Mouse (Mus musculus): Measurements from ENCODE around the gene Zfp189.
"Not testable (repeated sequence)": the region's sequence is repeated elsewhere in the genome, so short reads cannot be mapped to it uniquely, and the experiment has no call there.

Zfp189 gene

DNA sequence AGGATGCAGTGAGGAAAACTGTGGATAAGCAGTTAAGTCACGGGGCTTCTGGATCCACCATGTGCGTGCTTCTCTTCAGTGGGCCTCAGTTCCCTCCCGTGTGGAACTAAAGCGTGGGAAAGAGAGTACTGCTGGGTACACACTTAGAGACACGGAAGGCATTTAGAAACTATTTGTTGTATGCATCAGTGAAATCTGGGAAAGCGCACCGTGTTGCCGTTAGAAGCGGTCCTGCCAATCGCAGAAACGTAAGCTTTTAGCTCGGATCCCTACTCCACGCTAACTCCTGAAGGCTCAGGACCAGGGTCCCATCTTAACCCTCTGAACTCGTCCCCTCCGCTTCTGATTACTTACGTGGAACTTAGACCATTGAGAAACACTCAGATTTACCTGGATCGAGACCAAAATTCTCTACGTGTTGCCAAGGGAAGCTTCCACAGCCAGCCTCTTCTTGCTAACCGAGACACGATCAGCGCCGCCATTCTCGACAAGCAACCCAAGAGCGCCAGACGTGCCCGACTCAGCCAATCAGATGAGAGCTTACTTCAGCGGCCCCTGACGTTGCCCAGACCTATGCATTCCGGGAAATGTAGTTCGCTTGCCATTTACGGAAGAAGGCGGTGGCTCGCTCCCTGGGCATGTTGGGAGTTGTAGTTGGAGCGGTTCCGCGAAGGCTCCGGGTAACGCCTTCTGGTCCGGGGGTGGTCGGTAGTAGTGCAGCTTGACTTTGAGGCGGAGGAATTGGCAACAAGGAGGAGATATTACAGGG lies at the start of gene Zfp189, which contains the start of gene Mrpl50:
Zfp189 (plus strand) TSS at position 605 of the 769 bp plus-strand sequence.
Mrpl50 (minus strand) TSS at position 522 of the 769 bp plus-strand sequence.
- peak; percentile 96 for DNase-seq (ENCODE audit: low spot score)

- peak; percentile 76 for DNase-seq (ENCODE audit: low spot score)
Observed at GRCm38 (mm10) chr4:49473435-49474100, 47.4 kb upstream of the Zfp189 start, which contains the start of gene Acnat1. TSS of gene Acnat1 (minus strand) at chr4:49473912.

DNA sequence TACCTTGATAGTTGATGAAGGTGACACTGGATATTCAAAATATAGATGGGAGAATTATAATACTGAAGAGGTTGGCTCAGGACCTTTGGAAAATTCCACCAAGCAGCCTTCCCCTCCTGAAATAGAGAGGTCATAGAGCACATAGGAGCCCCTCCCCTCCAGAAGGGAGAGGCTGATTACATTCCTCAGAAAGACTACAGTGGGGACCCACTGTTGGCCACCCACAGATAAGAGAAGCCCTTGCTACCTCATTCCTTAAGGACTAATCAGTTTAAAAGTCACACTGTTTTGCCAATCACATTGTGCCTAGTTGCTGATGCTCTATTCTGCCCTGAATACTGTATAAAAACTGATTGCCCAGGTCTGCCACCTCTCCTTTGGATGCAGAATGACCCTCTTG lies 46.4 kb upstream of the Zfp189 start:
- DNase-seq (ENCODE audit: low spot score), result no peak

GRCm38 (mm10) chr4:49478118-49478877 lies 42.7 kb upstream of the Zfp189 start:
- DNase-seq (ENCODE audit: low spot score), result peak; percentile 29

GRCm38 (mm10) chr4:49479035-49479434 lies 41.9 kb upstream of the Zfp189 start:
- not testable (repeated sequence) for DNase-seq (ENCODE audit: low spot score)

GRCm38 (mm10) chr4:49480104-49480760 lies 40.7 kb upstream of the Zfp189 start:
- peak; percentile 70 for DNase-seq (ENCODE audit: low spot score)

DNA sequence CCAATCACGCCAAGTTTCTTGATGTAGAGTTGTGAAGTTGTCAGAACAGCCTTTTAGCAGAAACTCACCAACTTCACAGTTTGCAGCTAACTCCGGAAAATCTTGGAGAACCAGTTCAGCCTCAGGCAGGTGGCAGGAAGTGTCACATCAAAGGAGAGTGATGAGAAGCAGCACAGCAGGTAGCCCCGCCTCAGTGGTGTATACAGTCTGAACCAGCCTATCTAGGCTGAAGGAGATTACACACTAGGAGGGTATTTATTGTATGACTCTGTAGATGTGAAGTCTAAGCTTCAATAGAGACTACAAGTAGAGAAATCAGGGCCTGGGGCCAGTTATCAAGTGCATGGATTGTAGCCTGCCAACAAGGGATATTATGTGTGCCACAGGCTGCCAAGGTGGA lies 40.1 kb upstream of the Zfp189 start:
- DNase-seq (ENCODE audit: low spot score), result peak; percentile 32

- peak; percentile 57 for DNase-seq (ENCODE audit: low spot score)
Observed at GRCm38 (mm10) chr4:49485442-49485841, 35.5 kb upstream of the Zfp189 start.

DNA sequence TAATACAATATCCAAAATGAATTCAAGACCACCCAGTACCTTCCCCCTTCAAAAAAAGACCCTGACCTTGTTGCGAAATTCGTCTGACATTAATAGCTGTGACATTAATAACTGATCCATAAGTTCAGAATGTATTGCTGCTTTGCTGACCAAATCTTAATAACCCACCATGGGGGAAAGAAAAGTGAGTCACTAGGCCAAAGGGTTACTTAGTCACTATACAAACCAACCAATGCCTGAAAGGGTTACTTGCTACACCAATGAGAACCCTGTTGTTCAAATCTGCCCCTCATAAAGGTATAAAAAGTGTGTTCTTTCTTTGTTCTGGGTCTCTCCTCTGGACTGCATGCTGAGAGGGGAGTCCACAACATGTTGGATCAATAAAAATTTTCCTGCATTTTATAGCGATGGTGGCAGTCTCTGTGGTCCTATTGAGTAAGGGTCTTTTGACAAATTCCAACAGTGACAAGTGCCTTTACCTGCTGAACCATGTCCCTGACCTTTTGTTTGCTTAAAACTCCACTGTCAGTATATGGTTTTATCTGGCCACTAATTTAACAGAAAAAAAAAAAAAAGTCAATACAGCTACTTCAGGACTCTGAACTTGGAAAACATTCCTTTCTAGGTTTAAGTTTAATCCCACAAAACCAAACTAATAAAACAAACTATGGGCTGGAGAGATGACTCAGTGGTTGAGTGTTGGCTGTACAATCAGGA lies 34.9 kb upstream of the Zfp189 start:
- peak; percentile 50 for DNase-seq (ENCODE audit: low spot score)

DNA sequence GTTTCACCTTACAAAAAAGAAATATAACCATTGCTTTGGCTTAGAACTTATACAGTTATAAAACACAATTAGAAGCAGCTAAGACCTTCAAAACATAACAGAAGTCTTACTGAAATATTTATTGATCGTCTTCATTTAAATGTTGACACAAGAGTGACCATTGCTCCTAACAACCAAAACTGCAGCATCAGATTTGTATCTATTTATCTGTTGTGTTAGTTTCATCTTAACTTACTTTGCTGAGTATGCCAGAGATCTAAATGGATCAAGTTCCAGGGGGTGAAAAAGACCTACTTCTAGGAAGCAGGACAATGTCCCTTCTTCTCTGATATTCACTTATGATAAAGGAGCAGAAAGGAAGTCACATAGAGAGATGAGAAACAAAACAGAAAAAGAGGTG lies 17.4 kb upstream of the Zfp189 start:
- no peak for DNase-seq (ENCODE audit: low spot score)

DNA sequence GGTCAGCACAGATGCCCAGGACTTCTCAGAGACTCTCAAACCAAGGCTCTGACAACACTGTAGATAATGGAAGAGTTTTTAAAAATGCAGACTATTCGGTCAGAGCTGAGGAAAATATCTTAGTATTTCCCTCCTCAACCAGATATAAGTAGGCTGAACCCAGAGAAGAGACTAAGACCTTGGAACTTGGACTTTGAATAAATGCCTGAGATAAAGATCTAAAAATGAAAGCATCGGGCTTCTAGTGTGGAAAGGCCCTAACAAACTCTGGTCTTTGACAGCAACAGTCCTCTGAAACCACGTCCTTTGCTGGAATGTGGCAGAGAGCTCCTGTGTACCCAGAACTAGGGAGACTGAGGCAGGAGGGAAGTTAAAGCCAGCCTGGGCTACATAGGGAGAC lies 14.6 kb upstream of the Zfp189 start, which contains the start of gene Baat:
Baat (minus strand) TSS at position 172 of the 400 bp plus-strand sequence.
- DNase-seq (ENCODE audit: low spot score), result no peak

DNA sequence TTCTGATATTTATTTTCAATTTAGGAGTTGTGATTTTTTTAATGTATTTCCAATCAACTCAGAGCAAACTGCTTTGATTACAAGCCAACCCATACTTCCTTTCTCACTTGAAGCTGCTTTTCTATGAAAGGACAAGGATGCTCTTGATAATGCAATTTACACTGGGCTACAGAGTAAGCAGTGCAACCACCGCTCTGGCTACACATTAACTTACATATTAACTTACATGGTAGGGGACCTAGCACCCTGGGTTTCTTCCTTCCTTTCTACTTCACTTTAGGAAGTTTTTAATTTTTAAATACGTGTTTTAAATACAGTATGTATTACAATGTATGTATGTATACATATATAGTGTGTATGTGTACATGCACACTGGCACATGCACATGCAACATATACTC lies 11.8 kb upstream of the Zfp189 start:
- no peak for DNase-seq (ENCODE audit: low spot score)

DNA sequence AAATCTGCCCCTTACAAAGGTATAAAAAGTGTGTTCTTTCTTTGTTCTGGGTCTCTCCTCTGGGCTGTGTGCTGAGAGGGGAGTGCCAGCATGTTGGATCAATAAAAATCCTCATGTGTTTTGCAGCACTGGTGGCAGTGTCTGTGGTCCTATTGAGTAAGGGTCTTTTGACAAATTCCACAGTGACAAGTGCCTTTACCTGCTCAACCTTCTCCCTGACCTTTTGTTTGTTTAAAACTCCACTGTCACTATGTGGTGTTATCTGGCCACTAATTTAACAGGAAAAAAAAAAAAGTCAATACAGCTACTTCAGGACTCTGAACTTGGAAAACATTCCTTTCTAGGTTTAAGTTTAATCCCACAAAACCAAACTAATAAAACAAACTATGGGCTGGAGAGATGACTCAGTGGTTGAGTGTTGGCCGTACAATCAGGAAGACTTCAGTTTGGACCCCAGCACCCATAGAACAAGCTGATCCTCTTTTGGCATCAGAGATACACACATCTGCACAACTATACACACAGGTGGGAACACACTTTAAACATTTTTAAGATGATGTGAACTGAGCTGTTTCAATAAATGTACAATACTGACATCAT lies 10.6 kb upstream of the Zfp189 start:
- DNase-seq (ENCODE audit: low spot score), result peak; percentile 33

GRCm38 (mm10) chr4:49512636-49513035 lies 8.3 kb upstream of the Zfp189 start:
- no peak for DNase-seq (ENCODE audit: low spot score)

DNA sequence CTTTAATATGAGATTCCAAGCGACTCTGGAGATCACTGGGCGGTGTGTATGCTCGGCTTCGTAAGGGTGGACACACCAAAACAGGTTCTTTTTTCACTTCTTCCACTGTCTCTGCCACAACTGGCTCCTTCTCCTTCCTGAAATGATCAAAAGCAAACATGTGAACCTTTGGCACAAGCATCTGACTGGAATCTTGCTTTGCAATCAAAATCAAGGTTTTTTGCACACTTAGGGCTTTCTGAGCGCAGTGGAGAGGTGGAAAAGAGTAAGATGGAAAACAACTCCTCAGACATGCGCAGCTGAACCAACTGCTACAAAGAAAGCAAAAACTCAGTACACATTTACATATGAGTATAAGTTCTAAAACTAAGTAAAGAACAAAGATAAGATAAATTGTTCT lies 6.5 kb upstream of the Zfp189 start:
- no peak for DNase-seq (ENCODE audit: low spot score)

- no peak for DNase-seq (ENCODE audit: low spot score)
Observed at GRCm38 (mm10) chr4:49519476-49519875, 1.5 kb upstream of the Zfp189 start.

DNA sequence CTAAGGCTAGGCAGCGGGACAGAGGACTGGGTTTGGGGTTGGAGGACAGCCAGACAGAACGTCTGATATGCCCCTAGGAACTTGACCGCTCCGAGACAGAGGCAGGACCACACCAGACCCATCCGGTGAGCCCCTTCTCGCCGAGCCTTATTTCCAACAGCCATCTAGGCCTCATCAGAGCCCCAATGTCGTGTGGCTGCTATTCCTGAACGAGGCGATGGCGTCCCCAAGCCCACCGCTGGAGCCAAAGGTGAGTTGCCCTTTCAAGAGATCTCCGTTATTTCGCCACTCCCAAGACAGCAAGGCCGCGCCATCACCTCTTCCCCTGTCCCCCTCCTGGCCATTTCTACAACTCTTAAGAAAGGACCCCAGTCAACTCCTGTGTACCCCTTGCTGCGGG lies 370 bp downstream of the Zfp189 start:
- DNase-seq (ENCODE audit: low spot score), result no peak

DNA sequence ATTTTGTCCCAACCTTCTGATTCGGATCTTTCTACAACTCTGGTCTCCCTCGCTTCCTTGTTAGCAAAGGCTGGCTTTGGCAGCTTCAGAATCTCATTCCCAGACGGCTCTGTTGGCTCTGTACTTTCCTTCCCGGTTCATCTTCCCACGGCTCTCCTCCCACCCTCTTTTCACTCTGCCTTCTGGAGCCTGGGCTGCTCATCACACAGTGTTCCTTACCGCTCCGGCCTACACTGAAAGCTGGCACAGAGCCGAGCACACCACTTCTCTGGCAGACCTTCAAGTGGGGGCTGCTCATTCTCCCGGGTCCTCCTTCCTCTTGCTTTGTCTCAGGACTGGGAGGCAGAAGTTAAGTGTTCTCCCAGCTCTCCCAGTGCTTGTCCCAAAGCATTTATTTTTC lies 1.6 kb downstream of the Zfp189 start:
- no peak for DNase-seq (ENCODE audit: low spot score)

DNA sequence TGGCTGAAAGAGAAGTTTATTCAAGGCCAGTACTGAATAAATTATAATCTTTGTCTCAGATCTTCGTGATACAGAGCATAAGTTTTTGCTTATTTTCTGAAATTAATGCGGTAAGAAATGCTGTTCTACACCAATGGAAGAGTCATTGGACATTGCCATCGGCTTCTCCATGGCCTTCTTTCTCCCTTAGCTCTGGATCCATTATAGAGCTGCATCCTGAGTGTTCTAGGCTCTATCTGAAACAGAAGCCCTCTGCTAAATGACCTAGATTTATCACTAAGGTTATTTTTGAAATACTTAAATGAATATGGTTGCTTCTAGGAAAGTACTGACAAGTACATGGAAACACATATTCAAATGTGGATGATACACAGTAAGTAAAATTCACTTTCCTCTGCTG lies 14.1 kb downstream of the Zfp189 start:
- no peak for DNase-seq (ENCODE audit: low spot score)

DNA sequence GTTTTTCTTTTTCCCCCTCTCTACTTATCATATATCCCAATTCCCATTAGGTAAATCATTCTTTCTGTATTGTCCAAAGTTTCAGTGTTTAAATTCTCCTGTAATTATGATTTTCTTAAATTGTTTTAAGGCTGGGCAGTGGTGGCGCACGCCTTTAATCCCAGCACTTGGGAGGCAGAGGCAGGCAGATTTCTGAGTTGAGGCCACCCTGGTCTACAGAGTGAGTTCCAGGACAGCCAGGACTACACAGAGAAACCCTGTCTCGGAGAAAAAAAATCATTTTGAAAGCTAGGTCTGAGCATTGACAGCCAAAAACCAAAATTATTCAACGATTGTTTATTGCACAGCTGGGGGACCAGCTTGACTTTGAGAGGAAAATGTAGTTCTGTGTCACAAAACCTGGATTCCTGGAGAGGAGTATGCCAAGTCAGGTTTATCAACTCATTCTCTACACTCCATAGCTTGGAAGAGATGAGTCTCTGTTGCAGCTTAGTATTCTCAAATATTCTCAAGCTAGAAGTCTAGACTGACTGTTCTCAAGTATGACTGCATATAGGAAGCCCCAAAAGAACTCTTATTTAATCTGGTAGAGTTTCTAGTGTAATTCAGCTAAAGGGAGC lies 14.8 kb downstream of the Zfp189 start:
- DNase-seq (ENCODE audit: low spot score), result no peak

All from yolk sac, embryonic 10.5 days (tissue).